Mouse (Mus musculus) cerebellum, adult 11-12 months (tissue): Measurements from ENCODE around the gene Tuba1a.
A peak's percentile ranks its signal among the peaks of the same experiment; 100 is the strongest.

Source experiments
- DNase-seq: peaks from one replicate; pipeline ENCODE4 v3.0.0; 2022

Tuba1a gene

DNA sequence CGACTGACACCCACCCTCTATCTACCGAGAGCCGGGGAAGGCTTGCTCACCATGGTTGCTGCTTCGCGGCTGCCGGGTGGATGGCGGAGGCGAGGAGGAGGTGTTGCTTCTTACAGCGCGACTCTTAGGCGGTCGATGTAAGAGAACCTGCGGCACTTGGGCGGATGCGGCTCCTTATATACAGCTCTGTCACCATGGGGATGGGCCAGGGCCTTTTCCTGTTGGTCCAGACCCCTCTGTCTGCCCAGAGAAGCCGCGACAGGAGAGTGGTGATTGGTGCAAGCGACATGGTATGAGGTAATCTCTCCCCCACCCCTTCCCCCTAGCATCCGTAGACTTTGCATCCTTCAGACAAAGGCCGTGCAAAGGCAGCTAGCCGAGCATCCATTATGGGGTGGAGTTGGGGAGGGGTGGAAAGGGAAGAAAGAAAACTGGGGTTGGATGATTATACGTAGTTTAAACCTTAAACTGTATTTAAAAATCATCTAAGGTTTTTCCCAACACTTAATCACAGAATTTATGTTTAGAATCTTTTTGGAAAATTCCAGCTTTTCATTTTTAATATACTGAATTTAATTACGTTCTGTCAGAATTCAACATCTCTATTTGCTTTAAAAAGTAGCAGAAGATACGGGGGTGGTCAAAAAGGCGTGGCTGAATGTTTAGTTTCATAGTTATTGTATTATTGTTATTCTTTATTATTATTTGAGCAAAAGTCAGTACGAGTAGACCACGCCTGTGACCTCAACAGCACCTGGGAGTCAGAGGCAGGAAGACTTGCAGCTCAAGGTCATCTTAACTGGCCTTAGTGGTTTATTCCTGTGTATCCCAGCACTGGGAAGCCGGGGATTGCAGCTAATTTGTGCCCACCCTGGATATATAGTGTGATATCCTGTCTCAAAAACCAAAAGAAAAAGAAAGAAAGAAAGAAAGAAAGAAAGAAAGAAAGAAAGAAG, at the start of gene Tuba1a, which contains the start of gene Gm49450:
Gene Tuba1a (minus strand): TSS at position 303 of the 956 bp plus-strand sequence.
Gene Gm49450 (minus strand): TSS at position 151 of the 956 bp plus-strand sequence.
- peak; percentile 99 for DNase-seq

DNA sequence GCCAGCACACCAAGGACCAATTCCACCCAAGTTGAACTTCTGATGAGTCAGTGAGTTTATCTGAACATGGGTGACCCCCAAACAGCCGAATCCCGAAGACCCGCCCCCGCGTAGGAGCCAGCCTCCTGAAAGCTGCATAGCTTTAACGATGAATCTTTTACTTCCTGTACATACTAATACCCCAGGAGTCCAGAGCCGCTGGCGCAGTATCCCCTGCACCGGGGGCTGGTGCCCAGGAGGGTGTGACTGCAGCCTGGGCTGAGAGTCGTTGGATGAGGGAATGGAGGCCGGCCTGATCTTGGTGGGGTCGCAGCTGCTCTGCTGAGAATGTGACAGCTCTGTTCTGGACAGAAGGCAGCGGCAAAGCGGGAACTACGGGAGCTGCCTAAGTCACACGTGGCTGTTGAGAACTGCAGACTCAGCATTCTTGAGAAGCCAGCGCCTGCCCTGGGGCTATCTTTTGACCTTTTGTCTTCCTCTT, 48.0 kb upstream of the Tuba1a start:
- no peak for DNase-seq

DNA sequence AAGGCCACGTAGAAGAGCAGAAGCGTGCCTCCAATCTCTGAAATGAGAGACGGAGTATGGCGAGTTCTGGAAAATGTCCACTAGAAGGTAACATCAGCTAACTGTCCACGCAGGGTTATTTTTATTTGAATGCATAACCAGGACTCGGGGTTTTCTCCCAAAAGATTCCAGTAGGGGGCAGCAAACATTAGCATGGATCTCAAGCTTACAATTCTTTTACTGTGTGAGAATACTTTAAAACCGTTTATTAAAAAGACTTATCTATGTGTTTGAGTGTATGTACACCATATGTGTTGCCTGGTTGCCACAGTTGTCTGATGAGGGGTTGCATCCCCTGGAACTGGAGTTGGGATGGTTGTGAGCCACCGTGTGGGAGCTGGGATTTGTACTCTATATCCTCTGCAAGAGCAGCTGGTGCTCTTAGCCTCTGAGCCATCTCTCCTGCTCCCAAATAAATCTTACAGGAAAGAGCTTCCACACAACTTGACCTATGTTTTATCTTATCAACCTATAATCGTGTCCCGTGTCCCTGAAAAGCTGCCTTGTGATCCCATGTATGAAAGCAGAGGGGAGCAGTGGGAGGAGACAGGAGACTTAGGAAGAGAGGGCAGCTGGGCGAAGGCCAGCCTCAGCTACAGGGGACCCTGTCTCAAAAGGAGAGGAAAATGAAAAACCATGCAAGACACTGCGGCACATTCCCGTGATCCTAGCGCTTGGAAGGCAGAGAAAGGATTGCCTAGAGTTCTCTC, 47.2 kb upstream of the Tuba1a start:
- no peak for DNase-seq

DNA sequence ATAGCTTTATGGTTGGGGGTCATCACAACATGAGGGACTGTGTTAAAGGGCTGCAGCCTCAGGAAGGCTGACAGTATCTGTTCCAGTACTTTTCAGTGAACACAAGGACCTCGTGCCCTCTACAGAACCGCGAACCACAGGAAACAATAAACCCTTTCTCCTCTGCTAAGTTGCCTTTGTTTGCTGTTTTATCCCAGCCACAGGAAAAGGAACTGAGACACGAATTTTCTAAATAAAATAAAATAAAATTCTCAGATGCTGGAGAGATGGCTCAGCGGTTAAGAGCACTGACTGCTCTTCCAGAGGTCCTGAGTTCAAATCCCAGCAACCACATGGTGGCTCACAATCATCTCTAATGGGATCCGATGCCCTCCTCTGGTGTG, 45.3 kb upstream of the Tuba1a start:
- no peak for DNase-seq

DNA sequence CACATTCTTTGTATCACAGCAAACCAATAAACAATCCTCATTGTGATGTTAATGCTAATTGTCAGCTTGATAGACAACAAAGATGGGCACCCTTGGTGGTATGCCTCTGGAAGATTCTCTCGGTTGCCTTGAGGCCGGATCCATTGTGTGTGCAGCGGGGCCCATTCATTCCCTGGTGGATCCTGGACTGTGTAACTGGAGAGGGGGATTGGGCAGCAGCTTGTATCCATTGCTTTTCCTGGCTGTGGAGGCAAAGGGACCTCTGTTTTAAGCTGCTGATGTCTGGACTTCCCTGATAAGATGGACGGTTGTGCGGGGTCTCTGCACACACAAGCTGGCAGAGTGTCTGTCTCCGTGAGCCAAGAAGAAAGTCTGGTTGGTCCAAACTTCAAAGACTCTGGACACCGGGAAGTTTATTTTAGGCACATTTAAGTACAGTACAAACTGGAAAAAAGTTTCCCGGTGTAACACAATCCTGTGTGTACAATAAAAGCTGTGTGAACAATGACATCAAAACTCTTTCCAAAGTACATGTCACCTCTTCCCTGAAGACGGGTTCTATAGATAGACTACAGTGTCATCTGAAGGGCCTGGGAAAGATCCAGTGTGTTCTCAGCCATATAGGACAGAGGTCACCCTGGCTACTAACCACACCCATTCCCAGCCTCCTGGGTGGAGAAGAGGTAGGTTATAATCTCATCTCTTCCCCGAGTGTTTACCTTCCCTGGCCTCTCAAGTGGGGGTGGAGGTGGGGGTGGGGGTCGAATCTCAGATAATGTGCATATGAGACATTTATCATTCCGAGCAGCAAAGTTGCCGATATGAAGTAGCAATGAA, 44.7 kb upstream of the Tuba1a start:
- DNase-seq, result no peak

DNA sequence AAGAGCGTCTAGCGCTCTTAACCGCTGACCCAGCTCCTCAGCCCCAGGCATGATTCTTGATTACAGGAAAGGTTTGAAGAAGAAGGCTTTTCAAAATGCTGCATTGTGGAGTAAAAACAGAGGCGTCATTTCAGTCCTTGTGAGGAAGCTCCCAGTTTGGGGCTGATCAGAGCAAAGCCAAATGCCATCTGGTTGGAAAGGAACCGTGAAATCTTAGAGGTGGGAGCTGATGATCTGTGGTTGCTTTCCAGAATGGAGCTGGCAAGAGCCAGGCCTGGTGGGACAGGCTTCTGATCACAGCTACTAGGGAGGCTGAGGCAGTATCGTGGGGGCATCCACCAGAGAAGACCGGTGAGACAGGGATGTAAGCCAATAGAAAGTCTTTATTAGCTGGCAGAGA, 43.3 kb upstream of the Tuba1a start:
- no peak for DNase-seq

DNA sequence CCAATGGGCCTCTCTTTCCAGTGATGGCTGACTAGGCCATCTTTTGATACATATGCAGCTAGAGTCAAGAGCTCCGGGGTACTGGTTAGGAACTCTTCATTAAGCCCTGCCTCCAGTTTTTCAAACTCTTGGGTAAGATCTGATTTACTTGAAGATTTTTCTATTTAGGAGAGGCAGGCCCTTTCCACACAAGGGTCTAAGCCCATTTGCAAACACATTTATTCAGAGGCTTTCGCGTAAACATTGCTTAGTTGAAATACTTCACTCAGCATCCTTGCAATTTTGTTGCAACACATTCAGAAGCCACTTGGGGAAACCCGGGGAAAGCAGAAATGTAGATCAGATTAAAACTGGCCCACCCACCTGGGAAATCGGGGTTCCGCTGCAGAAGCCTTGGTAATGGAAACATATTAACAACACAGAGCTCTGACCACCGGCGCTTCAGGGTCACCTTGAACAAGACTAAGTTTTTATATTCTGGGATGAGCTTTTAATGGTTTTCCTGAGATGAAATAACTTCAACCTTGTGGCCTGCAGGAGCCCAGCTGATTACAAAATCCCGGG, 41.5 kb upstream of the Tuba1a start:
- no peak for DNase-seq

DNA sequence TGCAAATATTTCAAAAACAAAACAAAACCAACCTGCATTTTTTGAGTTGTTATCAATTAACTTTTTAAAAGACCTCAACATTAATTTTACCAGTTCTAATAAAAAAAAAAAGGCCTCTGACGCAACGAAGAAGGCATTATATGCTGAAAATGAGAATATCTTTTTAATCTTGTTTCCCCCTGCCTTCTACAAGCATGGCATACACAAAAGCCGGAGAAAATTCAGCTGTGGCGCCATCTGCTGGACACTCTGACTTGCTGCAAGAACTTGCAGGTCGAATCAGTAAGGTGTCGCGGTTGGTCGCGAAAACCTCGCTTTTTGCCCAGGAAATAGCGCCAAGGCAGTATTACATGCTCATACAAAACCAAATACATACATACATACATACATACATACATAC, 40.4 kb upstream of the Tuba1a start:
- DNase-seq, result peak; percentile 84

DNA sequence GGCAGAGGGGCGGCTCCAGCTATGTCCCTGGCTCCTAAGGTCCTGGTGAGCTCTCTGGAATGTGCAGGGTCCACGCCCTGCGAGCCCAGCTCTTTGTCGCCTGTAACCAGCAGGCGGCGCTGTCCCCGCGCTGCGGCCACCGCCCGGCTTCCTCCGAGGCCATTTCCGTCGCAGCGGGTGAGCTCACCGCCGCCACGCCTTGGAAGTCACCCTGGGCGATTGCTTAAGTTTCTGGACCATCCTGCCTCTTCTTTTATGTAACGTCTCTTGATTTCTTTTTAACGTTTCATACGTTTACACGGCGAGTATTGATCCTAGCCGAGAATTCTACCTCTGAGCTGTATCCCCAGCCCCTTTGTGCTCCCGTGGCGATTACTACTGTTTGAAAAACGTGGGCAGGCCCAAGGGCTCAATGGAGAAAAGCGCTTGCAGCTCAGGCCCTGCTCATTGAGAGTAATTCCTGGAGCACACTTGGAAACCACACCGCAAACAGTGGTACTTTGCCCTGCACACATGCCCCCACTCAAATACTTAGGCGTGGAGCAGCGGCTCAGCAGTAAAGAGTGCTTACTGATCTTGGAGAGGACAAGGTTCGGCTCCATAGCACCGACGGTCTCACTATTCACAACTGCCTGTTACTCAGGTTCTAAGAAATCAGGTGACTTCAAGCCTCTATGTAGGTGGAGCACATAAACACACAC, 39.7 kb upstream of the Tuba1a start:
- peak; percentile 89 for DNase-seq

DNA sequence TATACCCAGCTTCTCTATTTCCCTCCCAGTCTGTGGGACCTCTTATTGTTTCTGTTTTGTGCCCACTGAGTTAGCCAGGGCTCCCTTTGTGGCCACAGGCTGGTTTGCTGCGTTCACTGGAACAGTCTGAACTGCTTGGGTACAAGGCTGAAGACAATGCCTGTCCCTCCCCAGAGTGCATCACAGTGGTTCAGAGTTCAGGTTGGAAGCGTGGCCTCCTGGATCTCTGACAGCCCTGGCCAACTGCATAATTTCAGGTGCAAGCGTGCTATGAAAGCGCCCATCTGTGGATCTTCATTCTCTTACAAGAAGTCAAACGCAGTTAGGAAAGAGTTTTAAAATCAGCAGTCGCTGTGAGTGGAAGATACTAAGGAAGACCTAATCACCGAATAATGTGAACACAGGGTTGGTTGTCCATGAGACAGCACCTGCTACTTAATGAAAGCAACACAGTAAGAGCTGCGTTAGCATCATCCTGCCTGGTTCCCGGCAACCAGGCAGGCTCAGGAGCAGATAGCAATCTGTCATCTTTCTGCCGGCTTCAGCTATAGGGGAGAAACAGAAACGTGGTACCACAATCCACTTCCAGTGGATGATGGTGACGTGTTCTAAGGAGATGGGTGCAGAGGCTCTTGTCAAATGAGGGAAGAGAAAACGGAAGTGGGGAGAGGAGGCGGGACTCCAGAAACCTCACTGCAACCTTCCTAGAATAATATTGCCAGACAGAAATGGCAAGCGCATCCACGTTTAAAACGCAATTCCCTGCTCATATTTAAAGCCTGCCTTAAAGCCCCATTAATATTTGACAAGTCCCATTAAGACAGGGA, 38.8 kb upstream of the Tuba1a start:
- DNase-seq, result peak; percentile 80

DNA sequence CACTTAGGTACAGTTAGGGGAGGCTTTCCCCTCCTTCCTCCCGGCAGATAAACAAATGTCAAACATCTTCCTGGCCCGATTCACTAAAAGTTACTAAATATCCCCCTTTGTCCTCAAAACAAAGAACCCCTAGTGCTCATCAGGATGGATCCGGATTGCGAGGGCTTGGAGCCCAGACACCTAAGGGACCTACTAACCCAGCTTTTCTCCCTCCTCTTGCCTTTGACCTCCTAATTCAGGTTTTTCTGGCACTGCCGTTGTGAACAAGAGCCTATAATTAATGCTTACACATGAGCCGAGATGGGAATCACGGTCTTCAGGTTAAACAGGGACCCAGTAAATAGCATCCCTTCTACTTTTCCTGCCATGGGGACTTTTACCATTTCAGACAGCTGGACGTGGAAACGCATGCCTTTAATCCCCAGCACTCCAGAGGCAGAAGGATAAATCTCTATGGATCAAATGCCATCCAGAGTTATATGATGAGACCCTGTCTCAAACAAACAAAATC, 38.1 kb upstream of the Tuba1a start:
- DNase-seq, result no peak

DNA sequence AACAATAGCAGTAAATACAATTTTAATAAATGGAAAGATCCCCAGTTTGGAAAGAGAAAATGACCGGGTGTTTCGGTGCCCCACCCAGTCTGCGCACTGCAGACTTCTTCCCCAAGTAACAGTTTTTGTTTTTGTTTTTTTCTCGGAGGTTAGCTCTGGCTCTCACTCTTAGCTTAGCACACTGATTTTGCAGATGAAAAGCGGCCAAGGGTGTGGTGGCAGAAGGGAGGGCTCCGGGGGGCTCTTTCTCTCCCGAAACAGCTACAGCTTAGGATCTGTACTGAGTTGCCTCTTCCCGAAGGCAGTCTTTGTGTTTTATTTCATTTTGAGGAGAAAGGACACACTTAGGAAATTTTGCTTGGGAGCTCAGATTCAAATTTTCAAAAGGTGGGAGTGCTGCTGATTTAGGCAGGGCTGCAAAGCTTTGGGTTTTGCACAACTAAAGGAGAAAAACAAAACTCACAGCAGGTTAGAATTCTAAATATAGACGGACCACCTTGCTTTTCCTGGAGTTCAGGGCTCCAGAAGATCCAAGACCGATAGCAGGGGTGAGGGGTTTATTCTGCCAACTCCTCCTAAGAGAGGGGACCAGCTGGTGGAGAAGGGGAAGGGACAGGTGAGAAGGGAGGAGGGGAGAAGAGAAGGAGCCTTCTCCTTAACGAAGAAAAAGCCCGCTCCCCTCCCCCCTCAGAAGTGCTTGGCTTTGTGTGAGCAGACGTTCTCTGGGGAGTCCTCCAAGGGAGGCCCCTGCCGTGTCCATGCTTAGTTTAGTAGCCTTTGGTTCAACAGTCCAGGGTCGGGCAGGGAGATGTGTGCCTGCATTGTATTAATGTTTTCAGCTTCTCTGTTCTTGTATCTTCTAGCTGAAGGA, 37.4 kb upstream of the Tuba1a start:
- peak; percentile 59 for DNase-seq

DNA sequence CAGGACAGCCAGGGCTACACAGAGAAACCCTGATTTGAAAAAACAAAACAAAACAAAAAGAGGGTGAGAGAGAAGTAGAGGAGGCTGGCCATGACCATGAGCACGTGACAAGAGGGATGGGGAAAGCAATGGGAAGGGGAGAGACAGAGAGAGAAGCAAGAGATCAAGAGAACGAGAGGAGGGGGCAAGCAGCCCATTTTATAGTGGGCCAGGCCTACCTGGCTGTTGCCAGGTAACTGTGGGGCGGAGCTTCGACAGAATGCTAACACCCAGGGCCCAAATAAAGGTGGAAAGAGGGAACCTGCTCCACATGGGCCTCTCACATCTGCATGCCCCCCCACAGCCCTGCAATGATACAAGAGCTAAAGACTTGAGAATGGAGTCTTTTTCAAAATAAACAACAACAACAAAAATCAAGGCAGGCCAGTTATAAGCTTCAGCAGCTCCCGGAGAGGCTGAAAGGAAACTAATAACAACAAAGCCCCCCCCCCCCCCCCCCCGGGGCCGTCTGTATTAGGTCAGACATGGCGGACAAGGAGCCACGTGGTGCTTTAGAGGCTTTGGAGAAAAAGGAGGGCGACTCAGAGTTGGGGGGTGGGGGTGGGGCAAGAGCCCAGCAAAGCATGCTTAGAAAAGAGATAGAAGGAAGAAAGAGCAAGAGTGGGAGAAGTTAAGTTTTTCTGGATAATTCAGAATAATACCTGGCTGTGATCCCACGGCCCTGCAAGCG, 36.4 kb upstream of the Tuba1a start:
- no peak for DNase-seq

DNA sequence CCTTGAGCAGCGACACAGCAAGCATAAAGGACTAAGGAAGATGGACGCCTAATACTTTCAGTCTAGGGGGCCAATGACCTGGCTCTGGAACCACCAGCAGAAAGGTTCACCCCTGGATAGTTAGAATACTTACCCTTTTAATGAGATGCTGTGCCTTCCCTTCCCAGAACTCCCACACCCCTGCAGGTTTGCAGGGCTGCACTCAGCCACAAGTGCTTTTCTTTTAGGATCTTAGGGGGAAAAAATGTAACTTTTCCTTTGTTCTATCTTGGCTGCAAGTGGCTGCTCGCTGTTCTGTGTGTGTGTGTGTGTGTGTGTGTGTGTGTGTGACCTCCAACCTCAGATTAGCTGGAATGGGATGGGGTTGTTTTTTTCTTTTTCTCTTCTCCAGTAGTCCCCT, 35.3 kb upstream of the Tuba1a start:
- no peak for DNase-seq

DNA sequence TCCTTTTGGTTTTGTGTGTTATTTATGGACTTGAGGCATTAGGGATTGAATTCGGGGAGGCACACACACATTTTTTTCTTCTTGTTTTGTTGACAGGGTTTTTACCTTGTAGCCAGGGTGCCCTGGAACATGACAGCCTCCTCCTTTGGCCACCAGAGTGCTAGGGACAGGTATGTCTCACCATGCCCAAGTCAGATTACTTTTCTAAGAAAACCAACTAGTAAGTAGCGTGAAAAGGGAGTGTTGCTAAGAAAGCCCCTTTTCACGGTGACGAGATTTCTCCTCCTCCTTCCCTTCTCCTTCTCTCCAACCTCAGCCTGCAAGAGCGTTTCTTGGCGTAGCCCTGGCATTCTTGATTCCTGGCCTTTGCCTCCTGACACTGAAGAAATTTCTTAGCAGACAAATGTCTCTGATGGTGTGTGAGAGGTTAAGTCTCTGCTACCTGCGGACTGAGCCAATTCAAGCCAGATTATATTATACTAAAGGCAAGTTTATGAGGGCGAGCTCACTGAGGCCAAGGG, 34.2 kb upstream of the Tuba1a start:
- no peak for DNase-seq

DNA sequence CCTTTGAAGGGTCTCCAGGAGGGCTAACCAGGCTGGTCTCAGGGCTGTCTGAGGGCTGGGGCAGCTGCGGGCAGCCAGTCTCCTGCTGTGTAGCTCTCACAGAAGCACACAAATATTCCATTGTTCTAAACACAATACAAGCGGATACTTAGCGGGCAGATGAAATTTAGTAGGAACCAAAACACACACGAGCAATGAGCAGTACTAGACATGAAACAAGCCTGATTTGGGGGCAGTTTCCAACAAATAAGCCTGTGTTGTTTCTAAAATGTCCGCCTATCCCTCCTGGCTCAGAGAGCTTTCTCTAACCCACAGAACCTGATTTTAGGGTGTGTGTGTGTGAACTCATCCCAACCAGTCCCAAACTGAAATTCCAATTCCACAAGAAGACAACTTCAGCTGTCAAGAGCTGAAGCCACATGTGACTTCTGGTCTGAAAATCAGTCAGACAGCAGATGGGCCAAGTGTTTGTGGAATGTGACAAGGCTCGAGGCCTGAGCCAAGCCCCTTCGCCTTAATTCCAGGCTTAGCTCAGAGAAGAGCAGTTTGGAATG, 33.7 kb upstream of the Tuba1a start:
- peak; percentile 32 for DNase-seq

DNA sequence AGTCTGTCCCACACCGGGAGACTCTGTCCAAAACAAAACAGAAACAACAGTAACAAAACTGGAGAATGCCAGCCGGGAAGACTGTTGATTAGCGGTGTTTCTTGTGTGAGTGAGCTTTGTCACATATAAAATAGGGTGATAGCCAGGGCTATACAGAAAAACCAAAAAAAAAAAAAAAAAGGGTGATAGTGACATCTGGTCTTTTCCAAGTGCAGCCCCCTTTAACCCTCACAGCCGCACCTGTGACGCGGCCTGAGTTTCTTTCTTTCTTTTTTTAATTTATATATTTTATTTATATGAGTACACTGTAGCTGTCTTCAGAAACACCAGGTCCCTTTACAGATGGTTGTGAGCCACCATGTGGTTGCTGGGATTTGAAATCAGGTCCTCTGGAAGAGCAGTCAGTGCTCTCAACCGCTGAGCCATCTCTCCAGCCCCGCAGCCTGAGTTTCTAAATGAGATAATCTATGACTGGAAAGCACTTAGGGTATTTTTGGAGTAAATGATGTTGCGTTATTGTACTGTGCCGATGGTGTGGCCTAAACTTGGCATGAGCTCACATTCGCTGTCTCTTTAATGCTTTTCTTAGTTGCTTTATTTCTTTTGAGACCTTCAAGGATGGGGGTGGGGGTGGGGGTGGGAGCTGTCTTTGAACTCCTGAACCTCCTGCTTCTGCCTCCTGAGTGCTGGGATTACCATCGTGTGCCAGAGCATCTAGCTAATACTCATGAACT, 32.6 kb upstream of the Tuba1a start:
- peak; percentile 30 for DNase-seq
